Mouse (Mus musculus): ENCODE results near the gene Gm20831. TPM values are rescaled to one million over a fixed set of nuclear protein-coding genes. Genes with fewer than 3 reads are reported as not detected.
"Not testable (repeated sequence)": the region's sequence is repeated elsewhere in the genome, so short reads cannot be mapped to it uniquely, and the experiment has no call there.

The Gm20831 gene
- polyA plus RNA-seq (2014; fragmentation: Nextera tagmentation; extraction: Ambion mirVana) = not detected in 2 replicates

GRCm38 (mm10) chrY:17874441-17874840, at the start of gene Gm20831, which contains the start of gene Gm20772:
TSS of gene Gm20831 (plus strand) at chrY:17874741.
TSS of gene Gm20772 (plus strand) at chrY:17874741.
- DNase-seq (ENCODE audit: low spot score); H3K4me2 ChIP-seq (ENCODE audit: low read depth); H3K27ac ChIP-seq (ENCODE audit: low read depth, low read length); H3K9ac ChIP-seq (ENCODE audit: low read length); H3K4me3 ChIP-seq (ENCODE audit: low read depth, low read length); H3K27me3 ChIP-seq (ENCODE audit: control insufficient read depth, insufficient read depth, low read length); H3K36me3 ChIP-seq (ENCODE audit: control insufficient read depth, insufficient read depth, low read length); H3K9me3 ChIP-seq (ENCODE audit: control insufficient read depth, low read length); H3K4me1 ChIP-seq (ENCODE audit: control insufficient read depth, insufficient read depth, low read length); ATAC-seq (ENCODE audit: insufficient read depth, low FRiP score, low TSS enrichment): not testable (repeated sequence)

GRCm38 (mm10) chrY:17846166-17846565, 28.4 kb upstream of the Gm20831 start, which contains the start of gene Gm21904:
TSS of gene Gm21904 (minus strand) at chrY:17846266.
- ATAC-seq (ENCODE audit: insufficient read depth, low FRiP score, low TSS enrichment); H3K4me1 ChIP-seq (ENCODE audit: control insufficient read depth, insufficient read depth, low read length); H3K27ac ChIP-seq (ENCODE audit: low read depth, low read length); H3K9me3 ChIP-seq (ENCODE audit: control insufficient read depth, low read length); DNase-seq (ENCODE audit: low spot score); H3K4me2 ChIP-seq (ENCODE audit: low read depth); H3K27me3 ChIP-seq (ENCODE audit: control insufficient read depth, insufficient read depth, low read length); H3K9ac ChIP-seq (ENCODE audit: low read length); H3K4me3 ChIP-seq (ENCODE audit: low read depth, low read length); H3K36me3 ChIP-seq (ENCODE audit: control insufficient read depth, insufficient read depth, low read length): not testable (repeated sequence)
- WGBS = no CpG with 5 or more reads among the region's 3 CpGs

GRCm38 (mm10) chrY:17937230-17937629, 62.7 kb downstream of the Gm20831 start, which contains the start of gene Srsy:
TSS of gene Srsy (minus strand) at chrY:17937330.
- H3K4me3 ChIP-seq (ENCODE audit: low read depth, low read length); H3K4me2 ChIP-seq (ENCODE audit: low read depth); H3K4me1 ChIP-seq (ENCODE audit: control insufficient read depth, insufficient read depth, low read length); ATAC-seq (ENCODE audit: insufficient read depth, low FRiP score, low TSS enrichment); H3K9ac ChIP-seq (ENCODE audit: low read length); H3K27ac ChIP-seq (ENCODE audit: low read depth, low read length); DNase-seq (ENCODE audit: low spot score); H3K36me3 ChIP-seq (ENCODE audit: control insufficient read depth, insufficient read depth, low read length); H3K9me3 ChIP-seq (ENCODE audit: control insufficient read depth, low read length); H3K27me3 ChIP-seq (ENCODE audit: control insufficient read depth, insufficient read depth, low read length): not testable (repeated sequence)
- WGBS = no CpG with 5 or more reads among the region's 1 CpGs

Other genes with a start within 250 kb of the Gm20831 start
- not detected in 2 replicates for gene Gm21904, start 28.5 kb upstream of the Gm20831 start, polyA plus RNA-seq (2014; fragmentation: Nextera tagmentation; extraction: Ambion mirVana)
- gene Gm20772, start within 50 bp of the Gm20831 start, polyA plus RNA-seq (2014; fragmentation: Nextera tagmentation; extraction: Ambion mirVana) = not detected in 2 replicates
- gene Srsy, start 62.6 kb downstream of the Gm20831 start, polyA plus RNA-seq (2014; fragmentation: Nextera tagmentation; extraction: Ambion mirVana) = not detected in 2 replicates
- gene Gm21764, start 187.1 kb downstream of the Gm20831 start, polyA plus RNA-seq (2014; fragmentation: Nextera tagmentation; extraction: Ambion mirVana) = not detected in 2 replicates
- gene Ssty1, start 214.4 kb downstream of the Gm20831 start, polyA plus RNA-seq (2014; fragmentation: Nextera tagmentation; extraction: Ambion mirVana) = not detected in 2 replicates

Measured in neural tube, embryonic 11.5 days (tissue).